Mouse (Mus musculus) embryonic facial prominence, embryonic 14.5 days (tissue): Measurements from ENCODE around the gene Rbm45. TPM values are rescaled to one million over a fixed set of nuclear protein-coding genes. Genes with fewer than 3 reads are reported as not detected.

Experiments
- ATAC-seq: fragments of 200-750 bp; cut with Nextera tagmentation; 2 replicates; pipeline ENCODE4 v1.8.0; 2017; ENCODE audit warnings: low read depth, moderate number of reproducible peaks, moderate TSS enrichment
- DNase-seq: peaks from one replicate; pipeline ENCODE4 v3.0.0-alpha.2; 2015; ENCODE audit warnings: low spot score
- H3K27ac ChIP-seq: fragments of 300-500 bp; sonication (generic); replicated peaks from 2 replicates; pipeline ENCODE4 v1.5.1; 2014; ENCODE audit warnings: low read depth, mild to moderate bottlenecking, low read length, moderate library complexity
- H3K27me3 ChIP-seq: fragments of 300-500 bp; sonication (generic); replicated peaks from 2 replicates; pipeline ENCODE4 v1.6.1; 2014; ENCODE audit warnings: low read length; ENCODE audit not compliant: control insufficient read depth, insufficient read depth
- H3K36me3 ChIP-seq: fragments of 300-500 bp; sonication (generic); 2 replicates; pipeline ENCODE4 v1.6.1; 2014; ENCODE audit warnings: low read length, mixed read lengths; ENCODE audit not compliant: control insufficient read depth, insufficient read depth
- H3K4me1 ChIP-seq: fragments of 300-500 bp; sonication (generic); 2 replicates; pipeline ENCODE4 v1.6.1; 2014; ENCODE audit warnings: antibody characterized with exemption, low read length; ENCODE audit not compliant: control insufficient read depth, insufficient read depth
- H3K4me2 ChIP-seq: fragments of 300-500 bp; sonication (generic); 2 replicates; pipeline ENCODE4 v1.6.1; 2014; ENCODE audit warnings: low read depth, mild to moderate bottlenecking, low read length, moderate library complexity, mixed read lengths
- H3K4me3 ChIP-seq: fragments of 300-500 bp; sonication (generic); 2 replicates; pipeline ENCODE4 v1.5.1; 2014; ENCODE audit warnings: low read depth, mild to moderate bottlenecking, low read length
- H3K9ac ChIP-seq: fragments of 300-500 bp; sonication (generic); 2 replicates; pipeline ENCODE4 v1.6.1; 2014; ENCODE audit warnings: low read depth, mild to moderate bottlenecking, low read length, moderate library complexity, mixed read lengths
- H3K9me3 ChIP-seq: fragments of 300-500 bp; sonication (generic); 2 replicates; pipeline ENCODE4 v1.6.1; 2016; ENCODE audit warnings: low read length; ENCODE audit not compliant: control insufficient read depth
- WGBS: fragments of 180-500 bp; shearing (Covaris S2); extraction: QIAGEN DNeasy Blood & Tissue Kit; methylation state at CpG from one replicate; pipeline ENCODE4 v1.1.7; 2014; 5-methylcytosine and 5-hydroxymethylcytosine counted together
- polyA plus RNA-seq: library from polyadenylated mRNA; unstranded; fragments of >200 nt; fragmentation: Nextera tagmentation; extraction: Ambion mirVana; gene quantifications from 2 replicates; pipeline ENCODE4 v1.2.1, GENCODE M21; 2014

Gene Rbm45
- polyA plus RNA-seq, 1 experiment from 2014 or later = 16.0 TPM

- under 1% methylated on average over 35 of the region's 49 CpGs for WGBS
- H3K4me1 ChIP-seq = peaks cover 10% of the 10 kb centered on the region
Measured at GRCm38 (mm10) chr2:76406937-76407441, 37.2 kb downstream of the Rbm45 start.

DNA sequence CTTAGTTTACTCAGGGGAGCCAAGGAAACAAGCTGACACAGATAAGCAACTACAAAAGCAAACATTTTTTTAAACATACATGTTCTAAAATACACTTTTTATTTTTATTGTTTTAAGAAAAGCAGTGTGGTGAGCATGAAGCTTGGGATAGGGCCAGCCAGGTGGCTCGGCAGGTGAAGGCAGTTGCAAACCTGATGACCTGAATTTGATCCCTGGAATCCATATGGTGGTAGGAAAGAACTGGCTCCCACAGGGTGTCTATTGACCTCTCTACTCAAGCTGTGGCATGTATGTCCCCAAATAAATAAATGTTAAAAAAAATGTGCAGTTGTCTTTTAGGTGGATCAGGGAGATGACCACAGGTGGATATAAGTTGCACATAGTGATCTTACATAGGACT is 39.7 kb downstream of the Rbm45 start:
- no peak overlapping the region for H3K9ac ChIP-seq
- no peak overlapping the region for H3K4me3 ChIP-seq
- H3K9me3 ChIP-seq = no peaks in the 10 kb centered on the region
- peaks cover 10% of the 10 kb centered on the region for H3K4me1 ChIP-seq
- no peaks in the 10 kb centered on the region for H3K27me3 ChIP-seq
- no peak overlapping the region for H3K27ac ChIP-seq
- H3K36me3 ChIP-seq = no peaks in the 10 kb centered on the region
- DNase-seq = no peak
- WGBS = 43% methylated on average over 1 of the region's 1 CpGs
- no peak overlapping the region for H3K4me2 ChIP-seq
- no peak for ATAC-seq

More at GRCm38 (mm10) chr2:76406937-76407441, 37.2 kb downstream of the Rbm45 start:
- ATAC-seq (peak; percentile 56), DNase-seq (peak; percentile 76)
- H3K4me3 ChIP-seq = peak overlapping the region; percentile 94
- peak overlapping the region; percentile 94 for H3K4me2 ChIP-seq
- peak overlapping the region; percentile 83 for H3K9ac ChIP-seq
- H3K9me3 ChIP-seq = no peaks in the 10 kb centered on the region
- H3K27ac ChIP-seq = peak overlapping the region; percentile 79
- peaks cover 6% of the 10 kb centered on the region; the same call in 1 of the 2 replicates for H3K27me3 ChIP-seq
- no peaks in the 10 kb centered on the region for H3K36me3 ChIP-seq

DNA sequence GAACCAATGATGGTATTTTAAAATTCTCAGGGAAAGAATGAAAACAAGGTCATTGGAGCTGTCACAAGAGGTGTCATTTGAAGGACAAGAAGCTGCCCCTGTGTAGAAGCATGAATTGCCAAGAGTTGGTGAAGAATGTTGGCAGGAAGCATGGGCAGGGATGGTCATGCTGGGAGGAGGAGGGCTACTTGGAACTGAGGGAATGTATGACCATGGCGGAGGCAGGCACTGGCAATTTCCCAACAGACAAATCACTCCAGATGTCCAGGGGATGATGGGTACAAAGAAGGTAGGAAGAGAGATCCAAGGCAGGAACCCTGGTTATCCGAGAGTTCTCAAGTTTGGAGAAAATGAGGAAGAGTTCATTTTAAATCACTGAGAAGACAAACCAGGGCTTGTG is 40.2 kb downstream of the Rbm45 start:
- no peak overlapping the region for H3K4me3 ChIP-seq
- no peak for DNase-seq
- no peak overlapping the region for H3K4me2 ChIP-seq
- H3K36me3 ChIP-seq = no peaks in the 10 kb centered on the region
- no peak overlapping the region for H3K9ac ChIP-seq
- H3K27ac ChIP-seq = no peak overlapping the region
- H3K27me3 ChIP-seq = no peaks in the 10 kb centered on the region
- ATAC-seq = no peak
- WGBS = 89% methylated on average over 2 of the region's 2 CpGs
- H3K9me3 ChIP-seq = no peaks in the 10 kb centered on the region
- peaks cover 10% of the 10 kb centered on the region for H3K4me1 ChIP-seq

DNA sequence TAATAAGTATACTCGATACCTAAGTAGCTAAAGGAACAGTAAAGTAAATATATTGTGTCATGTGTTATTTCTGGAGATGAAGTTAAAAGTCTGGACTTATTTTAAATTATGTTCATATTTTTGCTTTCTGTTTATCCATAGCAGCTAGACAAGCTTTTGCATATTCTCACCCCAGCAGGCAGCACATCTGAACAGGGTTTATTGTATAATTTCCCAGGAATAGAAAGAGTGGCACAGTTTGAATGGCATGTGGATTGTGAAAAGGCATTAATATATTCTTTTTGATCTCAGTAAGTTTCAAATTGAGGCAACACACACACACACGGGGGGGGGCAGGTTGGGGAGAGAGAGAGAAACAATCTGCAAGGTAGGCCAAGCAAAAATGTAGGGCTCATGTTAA is 43.1 kb downstream of the Rbm45 start:
- DNase-seq (no peak), ATAC-seq (no peak)
- H3K9me3 ChIP-seq = no peaks in the 10 kb centered on the region
- H3K27me3 ChIP-seq = no peaks in the 10 kb centered on the region
- no peak overlapping the region for H3K4me3 ChIP-seq
- no peak overlapping the region for H3K4me2 ChIP-seq
- H3K36me3 ChIP-seq = no peaks in the 10 kb centered on the region
- H3K4me1 ChIP-seq = no peaks in the 10 kb centered on the region
- 54% methylated on average over 2 of the region's 2 CpGs for WGBS
- H3K27ac ChIP-seq = no peak overlapping the region
- H3K9ac ChIP-seq = no peak overlapping the region

DNA sequence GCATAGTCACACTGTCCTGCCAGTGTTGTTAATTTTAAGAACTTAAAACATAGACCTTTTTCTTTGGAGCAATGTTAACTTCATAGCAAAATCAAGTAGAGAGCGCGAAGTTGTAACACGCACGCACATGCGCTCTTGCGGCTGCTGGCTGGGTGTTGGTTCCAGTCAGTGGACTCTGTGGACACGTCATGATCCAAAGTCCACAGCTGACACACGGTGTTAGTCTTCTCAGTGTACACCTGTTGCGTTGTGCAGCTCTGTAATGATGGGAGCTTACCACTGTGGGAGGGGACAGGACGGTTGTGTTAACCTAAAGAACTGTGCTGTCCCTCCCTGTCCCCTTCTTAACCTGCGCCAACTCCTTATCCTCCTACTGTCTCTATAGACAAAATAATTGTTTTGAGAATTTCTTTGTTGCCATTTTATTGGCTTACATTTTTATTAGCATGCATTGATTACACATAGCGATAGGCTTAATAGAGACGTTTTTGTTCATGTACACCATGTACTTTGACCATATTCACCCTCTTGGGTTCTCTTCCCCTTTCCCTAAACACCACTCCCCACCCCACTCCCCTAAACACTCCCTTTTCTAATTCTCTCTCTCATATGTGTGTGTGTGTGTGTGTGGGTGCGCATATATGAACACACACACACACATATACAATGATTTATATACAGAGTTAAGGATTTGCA is 47.8 kb downstream of the Rbm45 start:
- 93% methylated on average over 14 of the region's 14 CpGs for WGBS
- no peak overlapping the region for H3K4me2 ChIP-seq
- no peak for ATAC-seq
- H3K36me3 ChIP-seq = no peaks in the 10 kb centered on the region
- H3K27ac ChIP-seq = no peak overlapping the region
- no peaks in the 10 kb centered on the region for H3K27me3 ChIP-seq
- no peak overlapping the region for H3K4me3 ChIP-seq
- H3K9ac ChIP-seq = no peak overlapping the region
- no peak for DNase-seq
- H3K9me3 ChIP-seq = no peaks in the 10 kb centered on the region
- no peaks in the 10 kb centered on the region for H3K4me1 ChIP-seq

DNA sequence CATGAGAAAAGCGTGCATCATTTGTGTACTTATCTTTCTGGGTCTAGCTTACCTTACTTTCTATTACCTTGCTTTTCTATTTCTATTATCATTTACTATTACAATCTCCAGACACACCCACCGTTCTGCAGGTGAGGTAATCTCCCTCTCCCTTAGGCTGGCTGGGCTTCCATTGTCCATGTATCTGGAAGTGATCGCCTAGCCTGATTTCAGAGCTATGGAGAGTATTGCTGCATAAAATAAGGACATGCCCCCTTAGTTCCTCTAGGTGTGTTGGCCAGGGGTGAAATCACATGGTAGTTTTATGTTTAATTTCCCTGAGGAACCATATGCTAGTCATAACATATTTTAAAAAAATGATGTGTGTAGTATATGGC is 48.3 kb downstream of the Rbm45 start:
- no peak overlapping the region for H3K9ac ChIP-seq

GRCm38 (mm10) chr2:76421411-76421924 is 51.7 kb downstream of the Rbm45 start:
- H3K9ac ChIP-seq = no peak overlapping the region
- H3K27ac ChIP-seq = no peak overlapping the region
- ATAC-seq (no peak), DNase-seq (no peak)
- H3K4me2 ChIP-seq = no peak overlapping the region
- no peaks in the 10 kb centered on the region for H3K27me3 ChIP-seq
- no peaks in the 10 kb centered on the region for H3K9me3 ChIP-seq
- no peak overlapping the region for H3K4me3 ChIP-seq
- WGBS = 73% methylated on average over 6 of the region's 6 CpGs
- H3K4me1 ChIP-seq = no peaks in the 10 kb centered on the region
- no peaks in the 10 kb centered on the region for H3K36me3 ChIP-seq

More for the DNA sequence above, 48.3 kb downstream of the Rbm45 start:
- no peak for DNase-seq
- H3K36me3 ChIP-seq = no peaks in the 10 kb centered on the region
- no peak for ATAC-seq
- no peak overlapping the region for H3K4me3 ChIP-seq
- H3K4me1 ChIP-seq = no peaks in the 10 kb centered on the region
- no peaks in the 10 kb centered on the region for H3K27me3 ChIP-seq
- no peak overlapping the region for H3K27ac ChIP-seq
- H3K4me2 ChIP-seq = no peak overlapping the region
- 90% methylated on average over 3 of the region's 3 CpGs for WGBS
- H3K9me3 ChIP-seq = no peaks in the 10 kb centered on the region

DNA sequence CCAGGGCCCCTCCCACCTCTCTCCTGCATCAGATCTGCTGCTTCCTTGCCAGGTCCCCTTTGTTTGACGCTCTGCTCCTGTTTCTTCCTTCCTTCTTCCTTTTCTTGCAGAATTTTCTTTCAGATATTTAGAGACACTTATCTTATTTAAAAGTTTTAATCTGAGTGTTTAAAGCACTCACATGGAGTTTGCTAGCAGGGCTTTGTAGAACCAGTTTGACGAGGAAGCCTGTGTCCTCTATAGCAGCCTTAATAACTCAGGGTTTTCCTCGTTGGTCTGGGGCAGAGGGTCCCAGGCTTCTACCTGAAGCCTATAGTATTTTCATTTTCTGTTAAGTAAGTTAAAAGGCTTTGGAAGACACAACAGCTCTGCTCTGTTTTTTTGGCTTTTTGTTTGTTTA is 57.0 kb downstream of the Rbm45 start:
- peak; percentile 37; the same call in 1 of the 2 replicates for ATAC-seq
- no peak overlapping the region for H3K27ac ChIP-seq
- no peak overlapping the region for H3K4me2 ChIP-seq
- H3K9ac ChIP-seq = no peak overlapping the region
- DNase-seq = no peak
- H3K27me3 ChIP-seq = no peaks in the 10 kb centered on the region
- no peaks in the 10 kb centered on the region for H3K9me3 ChIP-seq
- no peak overlapping the region for H3K4me3 ChIP-seq
- 58% methylated on average over 3 of the region's 3 CpGs for WGBS
- no peaks in the 10 kb centered on the region for H3K4me1 ChIP-seq
- no peaks in the 10 kb centered on the region for H3K36me3 ChIP-seq

DNA sequence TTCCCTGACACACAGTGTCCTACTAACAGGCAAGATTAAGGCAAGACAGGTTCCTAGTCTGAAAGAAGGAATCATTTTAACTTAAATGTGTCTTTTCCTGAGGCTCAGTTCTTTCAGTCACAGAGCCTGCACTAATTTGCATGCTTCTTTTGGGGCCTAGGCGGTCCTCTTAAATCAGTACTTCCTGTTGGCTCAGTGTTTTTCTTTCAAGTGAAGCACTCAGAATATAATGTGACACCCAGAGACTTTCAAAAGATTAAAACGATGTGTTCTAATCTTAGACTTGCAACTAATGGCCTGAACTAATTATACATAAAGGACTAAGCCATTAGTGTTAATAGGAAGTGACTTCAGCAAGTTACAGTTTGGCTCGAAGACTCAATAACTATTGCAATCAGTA is 59.5 kb downstream of the Rbm45 start:
- Histone ChIP-seq H3K27me3 (no peaks in the 10 kb centered on the region), H3K9ac (no peak overlapping the region), H3K9me3 (no peaks in the 10 kb centered on the region), H3K36me3 (no peaks in the 10 kb centered on the region), H3K4me2 (no peak overlapping the region), H3K27ac (no peak overlapping the region), H3K4me1 (no peaks in the 10 kb centered on the region), H3K4me3 (no peak overlapping the region)
- WGBS = 38% methylated on average over 3 of the region's 3 CpGs
- ATAC-seq (no peak), DNase-seq (no peak)
